Mouse (Mus musculus) small intestine, adult 2 months (tissue): Measurements from ENCODE around the gene Gng7.

ENCODE experiments used
- CTCF ChIP-seq: fragments of 200-500 bp; IDR thresholded peaks from 2 replicates; pipeline ENCODE4 v1.5.1; 2012; ENCODE audit warnings: low read depth, mild to moderate bottlenecking, control low read depth, inconsistent platforms, low read length, moderate library complexity, mixed read lengths; ENCODE audit not compliant: insufficient replicate concordance, insufficient read length; ENCODE audit errors: extremely low read depth
- POLR2A ChIP-seq: fragments of 200-500 bp; IDR thresholded peaks from 2 replicates; pipeline ENCODE4 v1.6.1; 2012; ENCODE audit warnings: low read depth, mild to moderate bottlenecking, control low read depth, inconsistent platforms, low read length, moderate library complexity

DNA sequence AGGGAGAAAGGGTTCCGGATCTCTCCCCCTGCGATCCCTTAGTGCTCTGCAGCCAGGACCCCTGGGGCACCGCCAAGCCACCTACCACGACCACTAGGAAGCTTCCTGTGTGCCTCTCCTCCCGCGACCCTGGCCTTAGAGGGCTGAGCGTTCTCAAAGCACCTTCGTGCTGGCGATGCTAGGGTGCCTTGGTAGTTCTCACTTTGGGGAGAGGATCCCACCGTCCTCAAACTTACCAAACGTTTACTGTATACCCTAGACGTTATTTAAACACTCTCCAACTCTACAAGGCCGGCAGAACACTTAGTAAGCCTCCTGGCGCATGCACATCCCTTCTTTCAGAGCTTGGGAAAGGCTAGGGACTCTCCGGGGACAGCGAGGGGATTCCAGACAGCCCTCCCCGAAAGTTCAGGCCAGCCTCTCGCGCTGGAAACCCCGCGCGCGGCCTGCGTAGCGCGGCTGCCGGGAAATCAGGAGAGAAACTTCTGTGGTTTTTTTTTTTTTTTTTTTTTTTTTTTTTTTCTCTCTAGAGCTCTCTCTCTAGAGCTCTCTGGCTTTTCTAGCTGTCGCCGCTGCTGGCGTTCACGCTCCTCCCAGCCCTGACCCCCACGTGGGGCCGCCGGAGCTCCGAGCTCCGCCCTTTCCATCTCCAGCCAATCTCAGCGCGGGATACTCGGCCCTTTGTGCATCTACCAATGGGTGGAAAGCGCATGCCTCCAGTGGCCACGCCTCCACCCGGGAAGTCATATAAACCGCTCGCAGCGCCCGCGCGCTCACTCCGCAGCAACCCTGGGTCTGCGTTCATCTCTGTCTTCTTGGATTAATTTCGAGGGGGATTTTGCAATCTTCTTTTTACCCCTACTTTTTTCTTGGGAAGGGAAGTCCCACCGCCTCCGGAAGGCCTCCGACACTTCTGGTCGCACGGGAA lies 85.2 kb downstream of the Gng7 start, which contains the start of gene Gadd45b:
- TF ChIP-seq CTCF, result 0 out of 2 replicates have a peak, but pooled peaks have one; percentile 8
- peak; percentile 99 for TF ChIP-seq POLR2A
